Mouse (Mus musculus) T-helper 1 cell (primary cell): ENCODE data around the gene St6galnac5.
"Not testable (repeated sequence)": the region's sequence is repeated elsewhere in the genome, so short reads cannot be mapped to it uniquely, and the experiment has no call there.

Experiments
- in situ Hi-C: fragments of 300-600 bp; cut with MboI, MseI; formaldehyde crosslinking; loops from one replicate; pipeline ENCODE4 v1.15.1; 2025; ENCODE audit warnings: high pct_unique_total_duplicates

The St6galnac5 gene

DNA sequence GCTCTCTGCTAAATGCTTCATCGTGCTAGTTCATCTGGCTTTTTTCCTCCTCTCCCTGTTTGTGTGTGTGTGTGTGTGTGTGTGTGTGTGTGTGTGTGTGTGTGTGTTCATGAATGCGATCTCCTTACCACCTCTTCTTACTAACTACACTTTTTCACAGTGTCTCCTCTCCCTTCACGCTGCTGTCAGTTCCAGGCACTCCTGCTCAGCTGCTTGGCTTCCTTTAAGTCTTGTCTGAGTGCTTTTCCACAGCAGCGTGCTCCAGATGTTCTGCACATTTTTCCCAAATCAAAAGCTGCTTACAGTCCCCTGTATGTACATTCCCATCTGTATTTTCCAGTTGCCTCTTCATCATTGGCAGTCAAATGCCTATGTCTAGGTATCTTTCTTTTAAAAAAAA, 189.0 kb downstream of the St6galnac5 start:
- in situ Hi-C loops, result no loop called here

DNA sequence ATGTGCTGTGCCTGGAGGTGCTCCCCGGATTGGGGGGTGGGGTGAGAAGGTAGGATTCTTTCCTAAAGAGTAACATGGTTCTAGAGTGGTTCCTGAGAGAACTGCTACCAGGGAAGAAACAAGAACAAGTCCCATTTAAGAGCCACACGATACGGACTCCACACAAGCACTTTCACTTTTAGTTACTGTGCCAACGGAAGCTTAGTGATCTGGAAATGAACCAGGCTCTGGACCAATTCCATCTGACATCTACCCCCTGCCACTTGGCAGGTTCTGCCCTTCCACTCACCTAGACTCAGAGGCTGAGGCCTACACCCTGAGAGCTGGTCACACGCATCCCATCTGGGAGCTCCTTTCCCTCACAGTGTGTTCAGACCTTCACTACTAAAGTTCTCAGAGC, 189.4 kb downstream of the St6galnac5 start:
- in situ Hi-C loops, result no loop called here

DNA sequence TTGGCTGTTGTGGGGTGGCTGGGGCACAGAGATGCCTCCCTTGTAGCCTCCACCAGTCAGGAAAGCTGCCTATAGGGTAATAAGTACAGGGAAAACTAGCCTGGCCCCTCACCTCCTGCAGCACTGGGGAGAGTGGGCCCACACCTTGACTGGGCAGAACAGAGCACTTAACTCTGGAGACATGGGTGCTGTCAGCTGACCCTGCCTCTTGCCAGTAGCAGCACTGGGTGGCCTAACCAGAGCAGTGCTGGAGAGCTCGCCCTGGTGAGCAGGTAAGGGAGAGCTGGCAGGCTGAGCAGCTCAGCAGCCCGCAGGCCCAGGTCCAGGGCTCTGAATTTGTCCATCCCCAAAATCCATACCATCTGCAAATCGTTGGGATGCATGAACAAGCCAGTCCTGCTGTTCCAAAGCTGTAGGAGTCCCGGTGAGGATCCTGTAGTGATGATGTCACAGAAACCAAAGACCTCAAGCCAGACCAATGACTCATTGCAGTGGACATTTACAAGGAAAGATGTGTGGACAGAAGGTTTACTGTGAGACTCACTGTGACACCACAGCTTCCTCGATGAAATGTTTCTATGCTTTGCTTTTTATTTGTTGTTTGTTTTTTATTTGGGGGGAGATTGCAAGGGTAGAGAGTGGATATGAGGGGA, 193.6 kb downstream of the St6galnac5 start:
- in situ Hi-C loops, result not testable (repeated sequence)

DNA sequence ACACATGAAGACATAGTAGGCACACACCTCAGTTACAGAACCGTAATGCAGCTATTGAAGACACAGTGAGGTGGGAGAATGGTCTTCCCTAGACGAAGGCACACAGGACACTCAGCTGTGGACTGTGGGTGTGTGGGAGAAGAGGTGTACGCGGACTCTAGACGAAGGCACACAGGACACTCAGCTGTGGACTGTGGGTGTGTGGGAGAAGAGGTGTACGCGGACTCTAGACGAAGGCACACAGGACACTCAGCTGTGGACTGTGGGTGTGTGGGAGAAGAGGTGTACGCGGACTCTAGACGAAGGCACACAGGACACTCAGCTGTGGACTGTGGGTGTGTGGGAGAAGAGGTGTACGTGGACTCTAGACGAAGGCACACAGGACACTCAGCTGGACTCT, 197.7 kb downstream of the St6galnac5 start:
- in situ Hi-C loops, result loop anchor here (5.0 kb wide), 2 partner anchors 63 to 868 kb away; no protein-coding TSS in a partner anchor

DNA sequence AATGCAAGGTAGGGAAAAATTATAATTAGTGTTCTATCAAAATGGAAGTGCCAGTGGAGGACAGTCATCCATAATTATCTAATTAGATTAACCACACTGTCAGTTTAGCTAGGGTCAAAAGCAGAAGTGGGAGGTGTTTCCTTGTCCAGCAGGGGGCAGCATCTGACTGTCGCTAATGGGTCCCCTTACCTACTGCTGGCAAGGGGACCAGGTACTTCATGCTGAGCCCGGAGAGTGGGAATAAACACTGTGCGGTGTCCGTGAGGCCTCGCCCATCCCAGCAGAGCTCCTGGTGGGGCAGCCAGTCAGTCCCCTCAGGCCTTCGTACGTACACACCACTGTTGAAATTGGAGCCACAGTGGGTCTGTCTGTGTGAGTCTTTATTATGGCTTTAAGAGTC, 198.3 kb downstream of the St6galnac5 start:
- in situ Hi-C loops, result loop anchor here (5.0 kb wide), 2 partner anchors 64 to 869 kb away; no protein-coding TSS in a partner anchor

DNA sequence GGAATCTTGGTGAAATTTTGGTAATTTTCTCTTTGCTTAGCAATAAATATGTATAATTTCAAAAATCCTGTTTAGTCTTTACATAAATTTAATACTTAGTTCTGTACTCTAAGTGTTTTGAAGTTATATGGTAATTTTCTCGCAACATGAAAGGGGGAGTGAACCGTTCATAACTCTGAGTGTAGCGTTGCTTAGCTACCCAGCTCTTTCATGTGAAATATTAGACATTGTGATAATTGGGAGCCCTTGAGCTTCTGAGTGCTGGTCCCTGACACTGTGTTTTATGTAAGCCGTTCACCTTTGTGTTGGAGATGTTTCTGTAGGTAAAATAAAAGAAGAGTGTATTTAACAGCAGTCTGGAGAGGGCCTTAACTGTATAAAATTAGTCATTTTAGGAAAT, 202.2 kb downstream of the St6galnac5 start:
- in situ Hi-C loops, result loop anchor here (5.0 kb wide), 2 partner anchors 67 to 872 kb away; no protein-coding TSS in a partner anchor

DNA sequence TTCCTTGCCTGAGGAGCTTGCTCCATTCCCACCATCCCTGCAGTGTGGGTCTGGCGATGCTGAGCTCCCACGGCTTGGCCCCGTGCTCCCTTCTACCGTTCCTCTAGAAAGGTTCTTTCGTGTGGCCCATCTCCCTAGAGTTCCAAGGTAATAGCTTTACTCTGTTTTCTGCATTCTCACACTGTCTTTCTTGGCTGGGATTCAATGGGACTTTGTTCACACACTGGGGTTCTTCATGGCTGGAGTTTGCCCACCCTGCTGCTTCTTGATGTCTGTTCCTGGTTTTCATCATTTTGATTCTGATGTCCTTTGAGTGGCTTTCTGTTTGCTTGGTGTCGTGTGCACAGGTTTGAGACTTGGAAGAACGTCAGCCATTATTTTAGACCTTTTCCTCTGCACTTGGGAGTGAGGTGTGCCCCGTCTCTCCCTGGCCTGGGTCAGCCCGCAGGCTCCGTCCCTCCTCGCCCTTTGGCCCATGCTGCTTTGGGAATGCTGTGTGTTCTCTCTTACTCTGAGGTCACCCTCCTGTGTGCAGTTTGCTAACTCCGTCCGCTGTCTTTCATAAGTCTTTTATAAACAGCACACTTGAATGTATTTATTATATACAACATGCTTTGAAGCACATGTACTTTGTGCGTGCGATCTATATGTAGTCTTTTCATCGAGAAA, 205.0 kb downstream of the St6galnac5 start:
- in situ Hi-C loops, result no loop called here

DNA sequence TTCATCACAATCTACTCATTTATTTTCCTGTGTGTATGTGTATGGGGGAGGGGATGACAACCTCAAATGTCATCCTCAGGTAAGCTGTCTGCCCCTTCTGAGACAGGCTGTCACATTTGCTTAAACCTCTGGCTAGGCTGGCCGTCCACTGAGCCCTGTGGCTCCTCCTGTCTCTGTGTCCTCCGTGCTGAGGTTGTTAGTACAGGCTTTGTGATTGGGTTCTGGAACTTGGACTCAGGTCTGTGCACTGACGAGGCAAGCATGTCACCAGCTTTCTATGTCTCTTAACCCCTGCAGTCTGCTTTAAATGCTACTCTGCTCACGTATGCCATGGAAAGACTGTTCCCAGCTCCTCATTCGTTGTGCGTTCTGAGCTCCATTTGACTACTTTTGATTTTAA, 205.7 kb downstream of the St6galnac5 start:
- in situ Hi-C loops, result no loop called here

DNA sequence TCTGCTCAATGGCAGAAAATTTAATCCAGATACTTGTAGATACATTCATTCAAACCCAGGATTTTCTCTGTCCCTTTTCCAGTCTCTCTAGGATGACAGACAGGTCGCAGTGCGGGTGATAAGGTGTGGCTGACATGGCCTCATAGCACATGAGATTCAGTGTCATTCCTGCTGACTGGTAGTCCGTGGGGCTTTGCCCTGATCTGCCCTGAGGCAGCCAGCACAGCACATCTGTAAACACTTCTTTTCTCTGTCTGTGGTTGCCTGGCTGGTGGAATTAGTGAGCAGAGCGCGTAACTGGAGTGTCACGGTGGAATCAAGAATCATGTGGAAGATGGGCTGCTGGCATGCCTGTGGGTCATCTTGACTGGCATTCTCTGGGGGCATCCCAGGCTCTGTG, 212.0 kb downstream of the St6galnac5 start:
- in situ Hi-C loops, result no loop called here

DNA sequence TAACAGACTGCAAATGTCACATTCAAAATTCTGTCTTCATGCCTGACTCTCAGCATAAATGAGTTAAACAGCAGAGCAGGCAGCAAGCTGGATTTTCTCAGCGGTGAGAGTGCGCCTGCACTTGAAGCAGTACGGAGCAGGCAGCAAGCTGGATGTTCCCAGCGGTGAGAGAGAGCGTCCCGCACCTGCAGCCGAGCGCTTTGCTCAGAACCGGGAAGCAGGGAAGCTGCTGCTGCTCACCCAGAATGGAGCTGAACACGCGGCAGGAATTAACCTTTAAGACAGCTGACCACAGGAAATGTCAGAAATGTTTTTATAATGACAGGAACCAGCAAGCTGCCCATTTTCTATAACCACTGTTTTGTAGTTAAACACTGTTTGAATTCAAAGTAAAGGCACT, 214.6 kb downstream of the St6galnac5 start:
- in situ Hi-C loops, result no loop called here
